Mouse (Mus musculus): ENCODE data around the gene Tmem256.
"Not testable (repeated sequence)": the region's sequence is repeated elsewhere in the genome, so short reads cannot be mapped to it uniquely, and the experiment has no call there.

The Tmem256 gene

GRCm38 (mm10) chr11:69858113-69858998 lies 20.0 kb downstream of the Tmem256 start, which contains the start of gene Tnk1:
Gene Tnk1, minus strand, starts transcription at chr11:69858730.
- DNase-seq, result no peak

- not testable (repeated sequence) for DNase-seq
Observed at GRCm38 (mm10) chr11:69863729-69864128, 25.4 kb downstream of the Tmem256 start.

DNA sequence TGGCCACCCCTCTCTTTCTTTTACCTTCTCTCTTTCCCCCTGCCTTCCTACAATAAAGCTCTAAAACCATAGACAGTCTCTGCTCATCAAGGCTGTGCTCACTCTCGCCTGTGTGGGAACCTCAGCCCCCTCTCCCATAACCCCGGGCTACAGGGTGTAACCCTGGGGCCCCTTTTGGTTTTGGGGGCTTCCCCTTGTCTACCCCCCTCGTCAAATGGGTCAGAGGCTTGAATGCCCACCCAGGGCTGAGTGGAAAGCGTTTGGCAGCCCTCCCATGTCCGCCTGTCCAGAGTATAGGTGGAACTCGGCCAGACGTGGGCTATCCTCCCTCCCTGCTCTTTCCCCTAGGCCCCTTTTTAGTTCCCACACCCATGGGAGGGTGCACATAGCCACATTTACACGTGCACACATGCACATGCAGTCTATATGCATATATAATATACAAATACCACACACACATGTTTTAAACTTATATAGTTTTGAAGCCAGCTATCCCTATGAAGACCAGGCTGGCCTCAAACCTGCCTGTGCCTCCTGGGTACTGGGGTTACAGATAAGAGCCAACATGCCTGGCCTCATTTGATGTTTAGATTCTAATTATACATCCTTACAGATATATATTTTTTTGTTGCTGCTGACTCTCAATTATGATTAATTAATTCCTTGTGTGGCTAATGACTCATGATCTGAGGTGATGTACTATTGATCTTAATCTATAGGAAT lies 26.0 kb downstream of the Tmem256 start:
- no peak for DNase-seq

- no peak for DNase-seq
Observed at GRCm38 (mm10) chr11:69865561-69865960, 27.2 kb downstream of the Tmem256 start.

DNA sequence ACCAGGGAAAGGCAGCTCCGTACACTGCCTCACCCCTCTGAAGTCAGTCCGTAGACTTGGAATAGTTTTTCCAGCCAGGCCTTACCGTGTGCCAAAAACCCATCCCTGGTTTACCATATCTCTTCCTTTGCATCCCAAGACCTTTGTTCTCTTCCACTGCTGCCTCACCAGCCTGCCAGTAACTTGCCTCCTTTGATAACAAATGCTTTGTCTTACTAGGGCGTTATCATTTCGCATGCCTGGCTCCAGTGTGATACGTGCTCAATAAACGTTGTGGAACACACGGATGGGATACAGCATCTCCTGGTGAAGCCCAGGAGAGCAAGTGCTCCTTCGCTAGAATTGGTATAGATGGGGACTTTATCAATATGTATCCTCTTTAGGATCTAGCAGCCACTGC lies 29.0 kb downstream of the Tmem256 start:
- no peak for DNase-seq

DNA sequence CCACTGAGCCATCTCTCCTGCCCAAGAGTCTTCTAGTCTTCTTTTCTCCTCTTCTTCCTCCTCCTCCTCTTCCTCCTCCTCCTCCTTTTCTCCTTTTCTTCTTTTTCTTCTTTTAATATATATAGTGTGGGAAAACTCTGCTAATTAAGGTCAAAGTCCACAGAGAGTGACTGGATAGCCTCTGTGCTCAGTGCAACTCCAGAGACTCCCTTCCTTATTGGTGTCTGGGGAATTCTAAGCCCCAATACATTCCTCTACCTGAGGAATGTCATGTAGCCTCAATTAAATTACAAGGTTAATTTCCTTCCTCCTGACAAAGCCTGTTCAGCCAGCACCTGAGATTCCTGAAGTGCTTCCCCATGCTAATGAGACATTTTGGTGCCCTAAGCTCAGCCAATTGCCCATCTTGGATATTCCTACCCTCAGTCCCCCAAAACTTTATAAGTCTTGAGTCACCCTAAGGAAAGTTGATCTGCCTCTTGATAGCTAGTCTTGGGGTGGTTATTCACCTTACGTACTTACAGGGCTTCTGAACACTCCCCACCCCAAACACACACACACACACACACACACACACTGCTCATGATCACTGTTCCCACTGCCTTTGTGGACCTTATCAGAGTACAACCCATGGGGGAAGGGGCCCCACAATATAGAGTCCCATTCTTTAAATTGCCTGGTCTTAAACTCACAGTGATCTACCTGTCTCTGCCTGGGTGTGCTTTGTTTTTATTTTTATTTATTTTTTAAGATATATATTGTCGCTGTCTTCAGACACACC lies 32.2 kb downstream of the Tmem256 start:
- DNase-seq, result no peak

DNA sequence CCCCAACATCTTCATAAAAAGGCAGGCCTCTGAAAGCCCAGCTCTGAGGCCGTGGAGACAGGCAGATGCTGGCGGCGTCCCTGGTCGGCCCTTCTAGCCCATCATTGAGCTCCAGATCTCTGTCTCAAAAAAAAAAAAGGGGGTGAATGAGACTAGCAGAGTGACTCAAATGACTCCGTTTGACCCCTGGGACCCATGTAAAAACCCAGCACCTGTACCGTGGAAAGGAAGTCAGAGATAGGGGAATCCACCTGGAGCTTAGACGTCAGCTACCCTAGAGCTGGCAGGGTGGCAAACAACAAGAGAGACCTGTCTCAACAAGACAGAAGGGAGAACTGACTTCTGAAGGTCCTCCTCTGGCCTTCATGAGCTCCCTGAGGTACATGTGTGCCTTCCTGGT lies 33.5 kb downstream of the Tmem256 start:
- DNase-seq, result no peak

DNA sequence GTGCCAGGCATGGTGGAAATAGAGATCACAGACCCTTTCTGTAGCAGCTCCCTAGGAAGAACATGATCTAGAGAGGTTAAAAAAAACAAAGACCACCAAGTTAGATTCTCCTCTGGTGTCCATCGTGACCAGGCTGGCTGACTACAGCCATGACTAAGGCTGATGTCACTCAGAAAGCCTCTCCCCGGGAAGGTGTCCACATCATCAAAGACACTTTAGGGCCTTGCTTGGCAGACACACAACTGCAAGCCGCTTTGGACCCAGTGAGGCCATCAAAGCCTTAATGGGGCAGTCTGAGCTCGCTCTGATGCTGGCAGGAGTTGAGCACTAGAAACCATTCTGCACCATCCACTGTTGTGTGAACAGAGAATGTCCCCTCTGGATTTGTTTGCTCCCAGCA lies 34.1 kb downstream of the Tmem256 start:
- no peak for DNase-seq

DNA sequence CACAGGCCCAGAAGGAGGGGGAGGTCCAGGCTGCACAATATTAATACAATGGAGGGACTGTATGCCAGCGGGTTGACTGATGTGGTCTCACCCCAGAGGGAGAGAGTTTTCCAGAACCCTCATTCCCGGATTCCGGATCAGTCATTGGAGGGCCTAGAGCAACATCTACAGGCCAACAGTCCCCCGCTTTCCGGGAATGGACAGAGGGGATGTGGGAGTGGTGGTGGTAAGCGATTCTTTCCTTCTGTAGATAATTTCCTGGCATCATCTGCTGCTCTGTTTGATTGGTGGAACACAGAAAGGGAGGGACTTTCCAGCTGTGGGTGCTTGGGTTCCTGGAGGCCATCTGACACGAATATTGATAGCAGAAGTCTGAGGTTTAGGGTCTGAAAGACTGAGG lies 37.9 kb downstream of the Tmem256 start:
- no peak for DNase-seq

GRCm38 (mm10) chr11:69876867-69877266 lies 38.6 kb downstream of the Tmem256 start:
- DNase-seq, result peak; percentile 91

DNA sequence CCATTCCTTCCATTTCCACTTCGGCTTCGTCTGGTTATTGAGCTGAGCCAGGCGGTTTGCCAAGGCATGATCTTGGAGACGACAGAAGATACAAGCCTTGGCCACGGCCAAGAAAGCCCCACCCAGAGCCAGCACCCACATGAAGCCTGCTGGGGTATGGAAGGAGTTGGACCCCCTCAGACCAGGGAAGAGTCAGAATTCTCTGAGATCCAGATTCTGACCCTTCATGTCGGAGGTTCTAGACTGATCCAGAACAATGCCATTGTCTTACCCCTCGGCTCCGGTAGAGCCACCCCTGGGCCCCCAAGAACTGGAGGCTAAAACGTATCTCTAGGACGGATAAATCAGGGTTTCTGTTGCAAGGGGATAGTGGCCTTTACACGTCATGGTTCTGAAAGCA lies 39.6 kb downstream of the Tmem256 start, which contains the start of gene Tmem95:
Gene Tmem95 (minus strand): TSS at position 141 of the 400 bp plus-strand sequence.
- no peak for DNase-seq

DNA sequence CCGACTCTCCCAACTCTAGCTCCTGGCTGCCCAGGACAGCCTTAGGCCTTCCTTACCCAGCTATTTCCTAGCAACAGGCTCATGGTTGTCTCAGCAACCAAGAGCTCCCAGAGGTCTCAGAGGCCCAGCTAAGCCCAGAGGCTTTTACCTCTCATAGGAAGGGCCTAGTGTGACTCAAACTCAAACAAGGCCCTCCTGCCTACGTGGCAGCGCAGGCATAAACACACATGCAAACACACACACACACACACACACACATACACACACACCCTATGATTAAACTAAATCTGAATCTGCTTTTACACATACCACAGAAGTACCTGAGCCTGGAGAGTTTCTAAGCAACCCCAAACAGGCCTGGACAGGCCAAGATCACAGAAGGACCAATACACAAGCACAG lies 40.1 kb downstream of the Tmem256 start:
- DNase-seq, result no peak

GRCm38 (mm10) chr11:69878952-69879351 lies 40.6 kb downstream of the Tmem256 start:
- DNase-seq, result no peak

DNA sequence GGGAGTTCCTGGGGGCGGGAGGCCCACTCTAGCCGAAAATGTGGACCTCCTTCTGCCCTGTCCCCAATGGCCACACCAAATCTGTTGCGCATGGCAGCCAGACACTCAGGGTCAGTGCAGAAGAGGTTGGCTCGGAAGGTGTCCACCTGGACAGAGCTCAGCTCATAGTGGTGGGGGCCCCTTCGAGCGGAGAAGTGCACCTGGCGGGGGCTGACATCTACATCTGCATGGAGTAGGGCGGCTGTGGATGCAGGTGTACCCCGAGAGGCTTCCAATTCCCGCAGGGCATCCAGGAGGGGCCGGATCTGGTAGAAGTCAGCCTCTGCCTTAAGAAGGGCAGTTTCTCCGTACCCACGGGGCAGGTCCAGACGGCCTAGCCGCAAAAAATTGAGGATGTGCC lies 41.4 kb downstream of the Tmem256 start:
- DNase-seq, result no peak

DNA sequence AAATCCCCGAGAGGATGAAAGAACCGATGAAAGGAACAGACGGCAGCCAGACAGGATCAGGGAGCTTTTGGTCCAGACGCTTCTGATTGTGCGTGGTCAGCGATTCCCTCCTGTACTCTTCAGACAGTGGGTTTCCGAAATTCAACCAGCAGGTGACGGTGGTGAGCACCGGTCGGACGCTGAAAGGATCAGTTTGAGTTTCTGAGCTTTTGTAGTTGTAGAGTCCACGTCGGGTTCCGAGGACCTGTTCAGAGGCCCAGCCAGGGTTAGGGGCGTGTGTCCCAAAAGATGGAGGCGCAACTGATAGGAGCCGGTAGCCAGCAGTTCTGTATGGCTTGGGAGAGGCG lies 42.2 kb downstream of the Tmem256 start:
- DNase-seq, result peak; percentile 73

DNA sequence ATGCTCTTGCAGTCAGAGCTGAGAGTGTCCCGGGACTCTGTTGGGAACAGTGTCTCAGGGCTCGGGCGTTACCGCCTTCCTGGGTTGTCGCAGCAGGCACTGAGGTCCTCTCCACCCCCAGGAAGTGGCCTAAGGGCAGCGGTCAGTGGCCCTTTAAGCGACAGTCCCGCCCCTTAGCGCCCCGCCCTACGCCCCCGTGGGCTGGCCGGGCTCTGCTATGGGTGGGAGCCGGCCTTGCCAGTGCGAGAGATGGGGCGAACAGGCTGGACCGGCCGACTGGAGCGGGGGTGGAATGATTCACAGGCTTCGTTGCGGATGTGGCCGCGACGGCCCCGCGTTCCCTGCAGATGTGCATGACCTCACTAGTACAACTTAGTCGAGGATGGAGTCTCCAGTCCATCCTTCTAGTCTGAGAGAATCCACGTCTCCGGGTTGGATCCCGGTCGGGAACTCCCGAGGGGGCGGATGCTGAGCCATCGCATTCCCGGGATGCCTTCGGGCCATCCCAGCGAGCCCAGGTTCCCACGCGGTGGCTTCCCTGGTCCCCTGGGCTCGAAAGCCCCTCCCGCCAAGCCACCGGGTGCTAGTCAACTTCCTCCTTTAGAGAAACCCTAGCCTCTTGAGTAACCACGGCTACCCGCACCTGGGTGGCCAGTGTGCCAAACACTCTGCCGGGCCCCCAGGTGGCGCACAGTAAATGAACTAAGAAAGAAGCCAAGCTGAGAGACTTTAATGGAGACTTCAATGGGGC lies 42.7 kb downstream of the Tmem256 start, which contains the start of gene Kctd11:
Gene Kctd11 (minus strand): TSS at position 554 of the 751 bp plus-strand sequence.
- peak; percentile 88 for DNase-seq

- no peak for DNase-seq
Observed at GRCm38 (mm10) chr11:69881787-69882670, 43.7 kb downstream of the Tmem256 start.

DNA sequence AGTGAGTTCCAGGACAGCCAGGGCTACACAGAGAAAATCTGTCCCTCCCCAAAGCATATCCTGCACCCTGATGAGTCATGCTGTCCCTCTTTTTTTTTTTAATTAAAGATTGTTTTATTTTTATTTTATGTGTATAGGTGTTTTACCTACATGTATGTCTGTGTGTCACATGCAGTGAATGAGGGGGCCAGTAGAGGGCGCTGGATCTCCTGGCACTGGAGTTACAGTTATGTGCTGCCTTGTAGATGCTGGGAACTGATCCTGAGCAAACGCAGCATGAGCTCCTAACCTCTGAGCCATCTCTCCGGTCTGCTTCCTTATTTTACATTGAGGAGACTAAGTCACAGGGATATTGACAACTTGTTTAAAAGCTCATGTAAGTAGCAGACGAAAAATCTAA lies 44.8 kb downstream of the Tmem256 start:
- DNase-seq, result peak; percentile 47

DNA sequence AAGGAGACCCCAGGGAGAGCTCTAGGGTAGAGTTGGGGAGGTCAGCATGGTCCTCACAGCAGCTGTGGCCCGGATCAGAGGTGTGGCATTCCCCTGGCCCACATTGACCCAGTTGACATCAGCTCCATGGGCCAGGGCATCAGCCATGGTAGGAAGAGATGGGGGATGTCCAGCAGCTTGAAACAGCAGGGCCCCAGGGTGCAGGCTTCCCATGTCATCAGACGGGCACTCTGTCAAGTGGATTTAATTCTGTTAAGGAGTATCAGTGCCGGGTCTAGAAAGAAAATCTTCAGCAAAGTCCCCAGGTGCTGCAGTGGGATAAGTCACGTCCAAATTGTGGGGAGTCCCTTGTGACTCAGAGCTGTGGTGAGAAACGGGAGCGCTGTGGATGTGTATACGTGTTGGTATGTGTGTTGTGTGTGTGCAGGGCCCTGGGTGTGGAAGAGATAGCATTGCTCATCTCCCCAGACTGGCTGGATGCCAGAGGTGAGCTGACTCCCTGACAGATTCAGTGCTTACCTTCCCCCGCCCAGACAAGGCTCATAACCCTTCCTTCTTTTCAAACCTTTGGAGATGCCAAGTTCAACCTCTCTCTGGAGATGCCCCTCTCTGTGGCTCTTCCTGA lies 45.3 kb downstream of the Tmem256 start:
- DNase-seq, result no peak

DNA sequence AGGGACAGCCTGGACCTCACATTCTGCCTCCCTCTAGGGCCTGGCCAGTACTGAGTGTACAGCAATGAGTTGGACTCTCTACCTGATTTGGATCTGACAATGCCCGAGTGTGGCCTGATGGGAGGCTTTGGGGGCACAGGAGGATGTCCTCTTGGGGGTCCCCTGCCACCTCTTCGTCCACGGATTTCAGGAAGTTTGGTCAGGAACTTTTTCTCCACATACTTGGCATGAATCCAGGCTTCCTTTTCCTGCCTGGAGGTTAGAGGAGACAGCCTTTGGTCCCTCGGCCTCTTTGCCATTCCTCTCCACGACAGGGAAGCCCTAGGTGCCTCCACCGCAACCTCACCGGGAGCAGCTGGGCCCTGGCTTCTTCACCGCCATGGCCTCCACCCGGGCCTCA lies 45.9 kb downstream of the Tmem256 start:
- DNase-seq, result no peak

DNA sequence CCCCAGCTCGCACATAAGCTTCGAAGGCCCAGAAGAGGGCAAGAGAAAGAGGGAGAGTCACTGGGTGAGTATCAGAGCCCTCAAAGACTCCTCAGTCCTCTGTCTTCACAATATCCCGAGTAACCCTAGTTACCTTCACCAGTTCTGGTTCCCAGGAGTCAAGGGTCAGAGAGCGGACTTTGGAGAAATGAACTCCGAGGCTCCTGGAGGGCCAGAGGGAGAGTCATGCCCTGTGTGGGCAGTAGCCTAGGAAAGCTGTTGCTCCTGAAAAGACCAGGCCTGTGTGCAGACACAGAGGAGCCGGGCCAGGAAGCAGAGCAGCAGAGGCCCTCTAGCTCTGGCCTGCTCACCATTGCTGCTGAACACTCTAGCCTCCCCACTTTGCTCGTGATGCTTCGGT lies 46.3 kb downstream of the Tmem256 start:
- no peak for DNase-seq

All from retina, postnatal 1 day (tissue).